Mouse (Mus musculus) intestine, postnatal 0 days (tissue): ENCODE measurements around the gene Rps21. TPM values are rescaled to one million over a fixed set of nuclear protein-coding genes. Genes with fewer than 3 reads are reported as not detected.

Source experiments
- ATAC-seq: fragments of 200-750 bp; cut with Nextera tagmentation; 2 replicates; pipeline ENCODE4 v1.8.0; 2017; ENCODE audit warnings: mild to moderate bottlenecking, moderate TSS enrichment, moderate library complexity
- H3K27ac ChIP-seq: fragments of 300-500 bp; sonication (generic); 2 replicates; pipeline ENCODE4 v1.5.1; 2014; ENCODE audit warnings: mild to moderate bottlenecking, low read depth, low read length, moderate library complexity
- H3K27me3 ChIP-seq: fragments of 300-500 bp; sonication (generic); replicated peaks from 2 replicates; pipeline ENCODE4 v1.6.1; 2014; ENCODE audit warnings: low read length, mixed read lengths; ENCODE audit not compliant: control insufficient read depth, insufficient read depth
- H3K36me3 ChIP-seq: fragments of 300-500 bp; sonication (generic); 2 replicates; pipeline ENCODE4 v1.6.1; 2014; ENCODE audit warnings: mild to moderate bottlenecking, moderate library complexity; ENCODE audit not compliant: control insufficient read depth, insufficient read depth
- H3K4me1 ChIP-seq: fragments of 300-500 bp; sonication (generic); replicated peaks from 2 replicates; pipeline ENCODE4 v1.6.1; 2014; ENCODE audit warnings: antibody characterized with exemption, low read length, mixed read lengths; ENCODE audit not compliant: control insufficient read depth, insufficient read depth
- H3K4me2 ChIP-seq: fragments of 300-500 bp; sonication (generic); replicated peaks from 2 replicates; pipeline ENCODE4 v1.6.1; 2014; ENCODE audit warnings: low read depth, mild to moderate bottlenecking, moderate library complexity
- H3K4me3 ChIP-seq: fragments of 300-500 bp; sonication (generic); 2 replicates; pipeline ENCODE4 v1.5.1; 2014; ENCODE audit warnings: low read depth, low read length
- H3K9ac ChIP-seq: fragments of 300-500 bp; sonication (generic); 2 replicates; pipeline ENCODE4 v1.6.1; 2014; ENCODE audit warnings: mild to moderate bottlenecking, low read depth, low read length
- H3K9me3 ChIP-seq: fragments of 300-500 bp; sonication (generic); 2 replicates; pipeline ENCODE4 v1.6.1; 2016; ENCODE audit warnings: mixed run types; ENCODE audit not compliant: control insufficient read depth
- CTCF ChIP-seq: sonication (generic); IDR thresholded peaks from 2 replicates; pipeline ENCODE4 v1.5.1; 2016; ENCODE audit warnings: low read depth, mild to moderate bottlenecking, control low read depth, antibody characterized with exemption, moderate library complexity
- WGBS: fragments of 180-500 bp; shearing (Covaris S2); extraction: QIAGEN DNeasy Blood & Tissue Kit; methylation state at CpG from one replicate; pipeline ENCODE4 v1.1.7; 2014; 5-methylcytosine and 5-hydroxymethylcytosine counted together
- polyA plus RNA-seq: library from polyadenylated mRNA; unstranded; fragments of >200 nt; fragmentation: Nextera tagmentation; extraction: Ambion mirVana; gene quantifications from 2 replicates; pipeline ENCODE4 v1.2.1, GENCODE M21; 2015

Gene Rps21
- 442 and 454 TPM in 2 replicates for polyA plus RNA-seq

- TF ChIP-seq CTCF: no peak
- 0% methylated on average over 38 of the region's 38 CpGs for WGBS
- peak within 1 kb of the TSS; percentile 89 for H3K4me2 ChIP-seq
Observed at GRCm38 (mm10) chr2:180257001-180257521, at the start of gene Rps21. Rps21 (plus strand) TSS chr2:180257377.

GRCm38 (mm10) chr2:180207840-180208239, 49.3 kb upstream of the Rps21 start:
- peak; percentile 25; the same call in 1 of the 2 replicates for ATAC-seq
- Histone ChIP-seq H3K36me3 (peaks cover 7% of the 10 kb centered on the region; the same call in 1 of the 2 replicates), H3K4me1 (no peaks in the 10 kb centered on the region), H3K9ac (no peak overlapping the region), H3K27me3 (no peaks in the 10 kb centered on the region), H3K9me3 (0 out of 2 replicates have a peak, but pooled peaks cover 3% of the 10 kb centered on the region), H3K27ac (no peak overlapping the region), H3K4me2 (no peak overlapping the region), H3K4me3 (no peak overlapping the region)
- peak; percentile 76 for TF ChIP-seq CTCF
- WGBS: 43% methylated on average over 7 of the region's 7 CpGs

More at GRCm38 (mm10) chr2:180257001-180257521, at the start of gene Rps21:
- H3K4me3 ChIP-seq: peak within 1 kb of the TSS; percentile 67
- peaks cover 37% of the 10 kb centered on the region for H3K36me3 ChIP-seq
- no peaks in the 10 kb centered on the region for H3K9me3 ChIP-seq
- 0 out of 2 replicates have a peak, but pooled peaks cover 5% of the 10 kb centered on the region for H3K4me1 ChIP-seq
- peak; percentile 98 for ATAC-seq
- peak within 1 kb of the TSS; percentile 74 for H3K27ac ChIP-seq
- peak within 1 kb of the TSS; percentile 75 for H3K9ac ChIP-seq
- H3K27me3 ChIP-seq: no peaks in the 10 kb centered on the region

- Histone ChIP-seq H3K4me2 (no peak overlapping the region), H3K27me3 (no peaks in the 10 kb centered on the region), H3K4me3 (no peak overlapping the region), H3K27ac (no peak overlapping the region), H3K9me3 (0 out of 2 replicates have a peak, but pooled peaks cover 3% of the 10 kb centered on the region), H3K9ac (no peak overlapping the region), H3K4me1 (no peaks in the 10 kb centered on the region), H3K36me3 (peaks cover 7% of the 10 kb centered on the region; the same call in 1 of the 2 replicates)
- 60% methylated on average over 1 of the region's 1 CpGs for WGBS
- TF ChIP-seq CTCF: no peak
- no peak for ATAC-seq
Observed at GRCm38 (mm10) chr2:180208976-180209375, 48.2 kb upstream of the Rps21 start.

- Histone ChIP-seq H3K27me3 (no peaks in the 10 kb centered on the region), H3K4me2 (no peak overlapping the region), H3K36me3 (no peaks in the 10 kb centered on the region), H3K27ac (no peak overlapping the region), H3K4me1 (peaks cover 16% of the 10 kb centered on the region), H3K4me3 (no peak overlapping the region), H3K9ac (no peak overlapping the region), H3K9me3 (0 out of 2 replicates have a peak, but pooled peaks cover 3% of the 10 kb centered on the region)
- no peak for ATAC-seq
- WGBS: 92% methylated on average over 3 of the region's 3 CpGs
- peak; percentile 49 for TF ChIP-seq CTCF
Observed at GRCm38 (mm10) chr2:180212255-180212654, 44.9 kb upstream of the Rps21 start.

- Histone ChIP-seq H3K27me3 (no peaks in the 10 kb centered on the region), H3K9ac (no peak overlapping the region), H3K9me3 (0 out of 2 replicates have a peak, but pooled peaks cover 3% of the 10 kb centered on the region), H3K4me1 (peaks cover 16% of the 10 kb centered on the region), H3K4me3 (no peak overlapping the region), H3K4me2 (no peak overlapping the region), H3K36me3 (no peaks in the 10 kb centered on the region), H3K27ac (peak overlapping the region; percentile 68)
- ATAC-seq: peak; percentile 60
- no peak for TF ChIP-seq CTCF
- 25% methylated on average over 4 of the region's 4 CpGs for WGBS
Observed at GRCm38 (mm10) chr2:180214352-180214978, 42.7 kb upstream of the Rps21 start.

- peak overlapping the region; percentile 68; the same call in 1 of the 2 replicates for H3K27ac ChIP-seq
- peaks cover 17% of the 10 kb centered on the region for H3K4me1 ChIP-seq
- ATAC-seq: no peak
- no peaks in the 10 kb centered on the region for H3K36me3 ChIP-seq
- H3K9ac ChIP-seq: no peak overlapping the region
- H3K9me3 ChIP-seq: 0 out of 2 replicates have a peak, but pooled peaks cover 3% of the 10 kb centered on the region
- 45% methylated on average over 8 of the region's 8 CpGs for WGBS
- H3K4me3 ChIP-seq: no peak overlapping the region
- no peaks in the 10 kb centered on the region for H3K27me3 ChIP-seq
- H3K4me2 ChIP-seq: no peak overlapping the region
- TF ChIP-seq CTCF: no peak
Observed at GRCm38 (mm10) chr2:180215011-180215461, 42.1 kb upstream of the Rps21 start.
